Mouse (Mus musculus): ENCODE measurements at regions not wholly inside any gene's neighbourhood (a gene's known extent, or its start where the extent isn't known, plus 50 kb on each side); places are given as distances from the start of the nearest gene placed in this dataset.

GRCm38 (mm10) chr5:118428323-118429095 lies 132.0 kb upstream of the Med13l start:
- TF ChIP-seq ZC3H11A (IDR thresholded peaks at IDR 0.05; ENCODE audit: borderline replicate concordance, low read depth, low read length) (no peak), CHD2 (IDR thresholded peaks at IDR 0.05; ENCODE audit: low read depth, low read length) (no peak), ZNF384 (IDR thresholded peaks at IDR 0.05; ENCODE audit: low read depth, low read length) (no peak), HCFC1 (IDR thresholded peaks at IDR 0.05; ENCODE audit: borderline replicate concordance, insufficient read depth, low read length) (no peak), MAFK (IDR thresholded peaks at IDR 0.05; ENCODE audit: insufficient read depth, low read depth, low read length) (no peak)
